Mouse (Mus musculus): Measurements from ENCODE around the gene Slc29a3. TPM values are rescaled to one million over a fixed set of nuclear protein-coding genes. Genes with fewer than 3 reads are reported as not detected.
"Not testable (repeated sequence)": the region's sequence is repeated elsewhere in the genome, so short reads cannot be mapped to it uniquely, and the experiment has no call there.

Gene Slc29a3
- polyA plus RNA-seq, 1 experiment from 2014 or later, result 10.9 TPM

- 6% methylated on average over 7 of the region's 7 CpGs for WGBS
- no peak overlapping the region for H3K4me3 ChIP-seq
- H3K9me3 ChIP-seq, result no peaks in the 10 kb centered on the region
- no peaks in the 10 kb centered on the region for H3K36me3 ChIP-seq
- H3K4me1 ChIP-seq (replicated peaks), result peaks cover 7% of the 10 kb centered on the region
- H3K27me3 ChIP-seq, result no peaks in the 10 kb centered on the region
- H3K4me2 ChIP-seq, result no peak overlapping the region
- no peak overlapping the region for H3K27ac ChIP-seq (replicated peaks)
- H3K9ac ChIP-seq, result no peak overlapping the region
- no peak for ATAC-seq (ENCODE audit: low FRiP score, low read depth)
Observed at GRCm38 (mm10) chr10:60756992-60757391, 4.4 kb upstream of the Slc29a3 start.

DNA sequence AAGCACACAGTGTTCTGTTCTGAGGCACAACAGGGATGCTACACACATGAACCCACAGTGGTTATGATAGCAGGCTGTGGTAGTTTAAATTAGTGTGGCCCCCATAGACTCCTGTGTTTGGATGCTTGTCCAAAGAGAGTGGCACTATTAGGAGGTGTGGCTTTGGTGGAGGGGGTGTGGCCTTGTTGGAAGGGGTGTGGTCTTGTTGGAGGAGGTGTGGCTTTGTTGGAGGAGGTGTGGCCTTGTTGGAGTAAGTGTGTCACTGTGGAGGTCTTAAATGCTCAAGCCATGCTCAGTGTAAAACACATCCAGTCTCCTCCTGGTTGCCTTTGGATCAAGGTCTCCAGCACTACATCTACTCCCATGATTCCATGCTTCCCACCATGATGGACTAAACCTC is 3.6 kb upstream of the Slc29a3 start:
- Histone ChIP-seq H3K4me2 (no peak overlapping the region), H3K4me3 (no peak overlapping the region), H3K27ac (replicated peaks) (no peak overlapping the region), H3K36me3 (no peaks in the 10 kb centered on the region), H3K27me3 (no peaks in the 10 kb centered on the region), H3K4me1 (replicated peaks) (peaks cover 16% of the 10 kb centered on the region), H3K9me3 (no peaks in the 10 kb centered on the region), H3K9ac (no peak overlapping the region)
- ATAC-seq (ENCODE audit: low FRiP score, low read depth), result no peak

DNA sequence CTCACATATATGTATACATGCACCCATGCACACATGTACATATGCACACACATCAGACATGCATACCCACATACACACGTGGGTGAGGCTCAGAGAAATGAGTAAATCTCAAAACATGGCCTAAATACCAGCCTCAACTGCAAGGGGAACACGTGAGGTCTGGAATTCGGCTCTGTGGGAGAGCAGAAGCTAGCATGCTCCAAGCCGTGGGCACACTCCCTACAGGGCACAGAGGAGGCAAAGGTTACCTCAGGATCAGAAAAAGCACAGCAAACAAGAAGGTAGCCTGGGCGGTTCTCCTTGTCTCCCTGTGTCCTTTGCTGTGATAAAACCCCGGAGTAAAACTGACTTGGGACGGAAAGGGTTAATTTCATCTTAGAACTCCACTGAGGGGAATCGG is 1.3 kb upstream of the Slc29a3 start:
- H3K27ac ChIP-seq (replicated peaks), result no peak overlapping the region
- H3K9ac ChIP-seq, result no peak overlapping the region
- no peaks in the 10 kb centered on the region for H3K9me3 ChIP-seq
- H3K4me3 ChIP-seq, result no peak overlapping the region
- 76% methylated on average over 8 of the region's 8 CpGs for whole genome bisulfite sequencing
- no peak overlapping the region for H3K4me2 ChIP-seq
- H3K4me1 ChIP-seq (replicated peaks), result peaks cover 18% of the 10 kb centered on the region
- no peaks in the 10 kb centered on the region for H3K36me3 ChIP-seq
- no peak for ATAC-seq (ENCODE audit: low FRiP score, low read depth)
- H3K27me3 ChIP-seq, result no peaks in the 10 kb centered on the region

DNA sequence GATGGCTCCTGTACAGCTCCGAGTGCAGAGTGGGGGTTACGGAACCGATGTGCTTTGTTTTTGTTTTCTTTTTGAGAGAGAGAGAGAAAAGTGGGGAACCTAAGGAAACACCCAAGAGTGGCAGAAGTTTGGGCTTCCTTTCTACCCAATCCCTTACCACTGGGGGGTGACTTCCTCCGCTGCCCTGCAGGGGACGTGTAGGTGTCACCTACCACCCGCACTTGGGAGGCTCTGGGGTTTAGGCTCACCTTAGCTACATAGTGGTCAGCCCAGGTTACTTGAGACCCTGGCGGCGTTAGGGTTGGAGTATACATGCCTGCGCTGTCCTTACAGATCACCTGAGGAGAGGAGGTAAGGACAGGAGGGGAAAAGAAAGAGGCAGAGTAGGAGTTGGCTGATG is 667 bp upstream of the Slc29a3 start:
- 82% methylated on average over 9 of the region's 9 CpGs for WGBS
- ATAC-seq (ENCODE audit: low FRiP score, low read depth), result 0 out of 2 replicates have a peak, but pooled peaks have one; percentile 10
- H3K4me1 ChIP-seq (replicated peaks), result peaks cover 25% of the 10 kb centered on the region
- peak overlapping the region; percentile 83 for H3K4me2 ChIP-seq
- no peaks in the 10 kb centered on the region for H3K36me3 ChIP-seq
- 0 out of 2 replicates have a peak overlapping the region, but pooled peaks have one; percentile 66 for H3K9ac ChIP-seq
- no peaks in the 10 kb centered on the region for H3K9me3 ChIP-seq
- H3K27ac ChIP-seq (replicated peaks), result no peak overlapping the region
- no peaks in the 10 kb centered on the region for H3K27me3 ChIP-seq
- H3K4me3 ChIP-seq, result no peak overlapping the region

GRCm38 (mm10) chr10:60747667-60748212 is 4.9 kb downstream of the Slc29a3 start:
- Histone ChIP-seq H3K9ac (peak overlapping the region; percentile 20; the same call in 1 of the 2 replicates), H3K4me1 (replicated peaks) (peaks cover 39% of the 10 kb centered on the region), H3K4me2 (no peak overlapping the region), H3K9me3 (no peaks in the 10 kb centered on the region), H3K27ac (replicated peaks) (no peak overlapping the region), H3K4me3 (no peak overlapping the region), H3K27me3 (no peaks in the 10 kb centered on the region), H3K36me3 (no peaks in the 10 kb centered on the region)
- WGBS, result 88% methylated on average over 6 of the region's 6 CpGs
- ATAC-seq (ENCODE audit: low FRiP score, low read depth), result no peak

DNA sequence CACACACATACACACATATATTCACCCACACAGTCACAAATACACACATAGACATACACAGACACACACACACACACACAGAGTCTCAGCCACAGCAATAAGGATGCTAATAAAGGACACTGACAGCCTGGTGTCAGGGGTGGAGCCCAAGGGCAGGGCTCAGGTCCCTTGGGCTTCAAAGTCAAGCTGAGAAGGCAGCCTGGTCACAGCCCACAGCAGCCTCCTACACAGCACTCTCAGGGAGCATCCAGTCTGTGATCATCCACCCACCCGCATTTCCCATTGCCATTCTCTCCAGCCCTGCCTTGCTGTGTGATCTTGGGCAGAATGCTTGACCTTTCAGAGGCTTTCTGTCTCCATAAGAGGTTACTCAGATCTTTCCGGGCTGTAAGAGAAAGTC is 6.1 kb downstream of the Slc29a3 start:
- ATAC-seq (ENCODE audit: low FRiP score, low read depth), result no peak
- no peak overlapping the region for H3K9ac ChIP-seq
- no peaks in the 10 kb centered on the region for H3K9me3 ChIP-seq
- peaks cover 30% of the 10 kb centered on the region for H3K4me1 ChIP-seq (replicated peaks)
- H3K4me2 ChIP-seq, result no peak overlapping the region
- H3K4me3 ChIP-seq, result no peak overlapping the region
- WGBS, result 73% methylated on average over 2 of the region's 2 CpGs
- H3K27me3 ChIP-seq, result no peaks in the 10 kb centered on the region
- H3K27ac ChIP-seq (replicated peaks), result no peak overlapping the region
- no peaks in the 10 kb centered on the region for H3K36me3 ChIP-seq

DNA sequence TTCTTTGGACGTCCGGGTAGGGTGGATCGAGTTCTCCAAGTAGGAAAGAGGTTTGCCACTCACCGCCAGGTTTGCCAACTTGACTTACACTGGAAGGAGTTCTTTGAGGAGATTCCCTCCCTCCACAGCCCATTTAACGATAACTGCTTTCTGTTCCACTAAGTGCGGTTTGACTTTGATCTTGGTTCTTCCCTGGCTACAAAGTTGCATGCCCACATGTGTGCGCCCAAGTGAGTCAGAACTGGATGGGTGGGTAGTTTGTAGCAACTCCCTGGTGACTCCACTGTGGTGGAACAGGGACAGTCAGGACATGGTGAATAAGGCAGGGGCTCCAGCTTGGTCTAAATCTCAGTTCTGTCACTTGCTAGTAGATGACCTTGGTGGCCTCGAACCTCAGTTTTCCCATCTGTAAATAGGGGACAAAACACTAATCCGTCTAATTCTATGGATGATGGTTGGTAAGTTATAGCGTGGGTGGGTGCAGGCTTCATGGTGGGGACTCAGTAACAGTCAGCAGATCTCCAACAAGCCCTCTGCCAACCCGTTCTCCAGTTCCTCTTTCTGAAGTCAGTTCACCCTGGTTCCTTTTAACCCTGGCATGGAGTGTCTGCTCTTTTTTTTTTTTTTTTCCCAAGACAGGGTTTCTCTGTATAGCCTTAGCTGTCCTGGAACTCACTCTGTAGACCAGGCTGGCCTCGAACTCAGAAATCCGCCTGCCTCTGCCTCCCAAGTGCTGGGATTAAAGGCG is 7.9 kb downstream of the Slc29a3 start:
- peaks cover 25% of the 10 kb centered on the region for H3K4me1 ChIP-seq (replicated peaks)
- H3K9me3 ChIP-seq, result no peaks in the 10 kb centered on the region
- H3K4me2 ChIP-seq, result no peak overlapping the region
- no peak overlapping the region for H3K27ac ChIP-seq (replicated peaks)
- ATAC-seq (ENCODE audit: low FRiP score, low read depth), result no peak
- H3K9ac ChIP-seq, result no peak overlapping the region
- no peak overlapping the region for H3K4me3 ChIP-seq
- H3K36me3 ChIP-seq, result no peaks in the 10 kb centered on the region
- 91% methylated on average over 14 of the region's 14 CpGs for WGBS
- no peaks in the 10 kb centered on the region for H3K27me3 ChIP-seq

DNA sequence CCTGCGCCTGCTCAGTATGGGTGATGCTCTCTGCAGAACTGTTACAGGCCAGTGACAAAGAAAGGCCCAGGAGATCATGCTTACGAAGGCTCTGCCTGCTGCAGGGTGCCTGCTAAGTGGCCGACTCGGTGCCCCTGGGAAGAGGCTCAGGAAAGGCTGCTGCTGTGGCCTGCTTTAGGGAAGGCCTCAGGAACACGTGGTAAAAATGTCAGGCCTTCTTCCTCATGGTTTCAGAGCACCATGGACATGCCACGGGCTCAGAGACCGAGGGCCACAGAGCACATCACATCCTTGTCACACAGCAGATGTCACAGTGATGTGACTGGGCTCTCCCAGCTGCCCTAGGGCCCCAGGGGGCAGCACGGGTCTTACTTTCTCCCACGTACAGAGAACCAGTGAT is 8.9 kb downstream of the Slc29a3 start:
- no peaks in the 10 kb centered on the region for H3K9me3 ChIP-seq
- no peak overlapping the region for H3K4me2 ChIP-seq
- H3K9ac ChIP-seq, result no peak overlapping the region
- no peaks in the 10 kb centered on the region for H3K27me3 ChIP-seq
- no peak overlapping the region for H3K27ac ChIP-seq (replicated peaks)
- no peak overlapping the region for H3K4me3 ChIP-seq
- no peak for ATAC-seq (ENCODE audit: low FRiP score, low read depth)
- H3K4me1 ChIP-seq (replicated peaks), result peaks cover 21% of the 10 kb centered on the region
- WGBS, result 58% methylated on average over 9 of the region's 9 CpGs
- no peaks in the 10 kb centered on the region for H3K36me3 ChIP-seq

- ATAC-seq (ENCODE audit: low FRiP score, low read depth), result no peak
- H3K27ac ChIP-seq (replicated peaks), result no peak overlapping the region
- 81% methylated on average over 6 of the region's 6 CpGs for WGBS
- H3K36me3 ChIP-seq, result no peaks in the 10 kb centered on the region
- H3K4me2 ChIP-seq, result no peak overlapping the region
- H3K9ac ChIP-seq, result no peak overlapping the region
- peaks cover 14% of the 10 kb centered on the region for H3K4me1 ChIP-seq (replicated peaks)
- no peaks in the 10 kb centered on the region for H3K27me3 ChIP-seq
- H3K9me3 ChIP-seq, result no peaks in the 10 kb centered on the region
- no peak overlapping the region for H3K4me3 ChIP-seq
Observed at GRCm38 (mm10) chr10:60742942-60743341, 9.7 kb downstream of the Slc29a3 start.

DNA sequence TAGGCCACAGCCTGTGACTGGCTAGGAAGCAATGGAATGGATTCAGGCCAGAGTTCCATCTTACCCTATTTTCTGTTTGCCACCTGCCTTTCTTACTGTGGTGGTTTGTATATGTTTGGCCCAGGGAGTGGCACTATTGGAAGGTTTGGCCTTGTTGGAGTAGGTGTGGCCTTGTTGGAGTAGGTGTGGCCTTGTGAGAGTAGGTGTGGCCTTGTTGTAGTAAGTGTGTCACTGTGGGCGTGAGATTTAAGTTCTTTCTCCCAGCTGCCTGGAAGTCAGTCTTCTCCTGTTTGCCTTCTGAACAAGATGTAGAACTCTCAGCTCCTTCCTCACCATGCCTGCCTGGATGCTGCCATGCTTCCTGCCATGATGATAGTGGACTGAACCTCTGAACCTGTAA is 10.3 kb downstream of the Slc29a3 start:
- not testable (repeated sequence) for H3K9me3 ChIP-seq; ATAC-seq (ENCODE audit: low FRiP score, low read depth); H3K4me1 ChIP-seq (replicated peaks); H3K4me2 ChIP-seq; H3K27me3 ChIP-seq; H3K4me3 ChIP-seq; H3K9ac ChIP-seq; H3K27ac ChIP-seq (replicated peaks); H3K36me3 ChIP-seq
- WGBS, result 71% methylated on average over 1 of the region's 1 CpGs

GRCm38 (mm10) chr10:60741435-60741834 is 11.2 kb downstream of the Slc29a3 start:
- H3K36me3 ChIP-seq, result no peaks in the 10 kb centered on the region
- peaks cover 5% of the 10 kb centered on the region for H3K4me1 ChIP-seq (replicated peaks)
- H3K4me3 ChIP-seq, result no peak overlapping the region
- no peak for ATAC-seq (ENCODE audit: low FRiP score, low read depth)
- WGBS, result 82% methylated on average over 7 of the region's 7 CpGs
- no peaks in the 10 kb centered on the region for H3K9me3 ChIP-seq
- no peak overlapping the region for H3K4me2 ChIP-seq
- no peaks in the 10 kb centered on the region for H3K27me3 ChIP-seq
- H3K27ac ChIP-seq (replicated peaks), result no peak overlapping the region
- no peak overlapping the region for H3K9ac ChIP-seq

DNA sequence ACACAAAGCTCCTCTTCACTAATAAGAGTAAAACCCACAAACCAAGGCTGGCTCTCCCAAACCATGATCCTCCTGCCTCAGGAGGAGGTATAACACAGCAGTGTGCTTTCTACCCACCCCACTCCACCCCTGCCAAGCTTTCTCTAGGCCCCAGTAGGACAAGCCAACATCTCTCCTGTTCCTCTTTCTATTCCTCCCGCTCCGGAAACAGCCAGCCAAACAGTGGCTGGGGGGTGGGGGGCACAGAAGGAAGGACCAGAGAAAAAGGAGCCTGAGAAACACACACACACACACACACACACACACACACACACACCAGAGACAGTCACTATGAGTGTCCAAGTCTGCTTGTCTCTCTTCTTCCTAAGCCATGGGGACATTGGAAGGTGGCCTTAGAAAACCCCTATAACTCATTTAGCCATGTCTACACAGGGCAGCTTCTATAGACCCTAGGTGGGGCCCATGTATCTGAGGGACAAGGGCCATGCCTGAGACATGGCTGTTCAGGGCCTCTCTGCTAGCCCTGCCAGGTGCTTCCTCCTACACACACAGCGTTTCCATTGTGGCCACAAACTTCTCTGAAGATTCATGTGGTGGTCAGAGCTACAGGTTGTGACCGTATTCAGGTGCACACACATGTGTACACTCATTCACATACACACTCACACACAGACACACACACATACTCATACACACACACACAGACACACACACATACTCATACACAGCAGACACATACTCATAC is 12.8 kb downstream of the Slc29a3 start:
- no peaks in the 10 kb centered on the region for H3K36me3 ChIP-seq
- no peak overlapping the region for H3K4me3 ChIP-seq
- H3K27ac ChIP-seq (replicated peaks), result no peak overlapping the region
- no peak overlapping the region for H3K4me2 ChIP-seq
- H3K9ac ChIP-seq, result no peak overlapping the region
- no peak for ATAC-seq (ENCODE audit: low FRiP score, low read depth)
- H3K4me1 ChIP-seq (replicated peaks), result 0 out of 2 replicates have a peak, but pooled peaks cover 4% of the 10 kb centered on the region
- H3K9me3 ChIP-seq, result no peaks in the 10 kb centered on the region
- 87% methylated on average over 4 of the region's 4 CpGs for WGBS
- no peaks in the 10 kb centered on the region for H3K27me3 ChIP-seq

All from hindbrain, embryonic 15.5 days (tissue).